Mouse (Mus musculus) cortical plate, adult 2 months (tissue): Measurements from ENCODE around the gene Foxo6. TPM values are rescaled to one million over a fixed set of nuclear protein-coding genes. Genes with fewer than 3 reads are reported as not detected.

ENCODE experiments used
- H3K27ac ChIP-seq: fragments of 200-500 bp; 2 replicates; pipeline ENCODE4 v1.5.1; 2012; ENCODE audit warnings: low read length, control low read depth, inconsistent platforms; ENCODE audit not compliant: insufficient read depth
- H3K4me1 ChIP-seq: fragments of 200-500 bp; 2 replicates; pipeline ENCODE4 v1.6.1; 2011; ENCODE audit warnings: low read length; ENCODE audit not compliant: control insufficient read depth, insufficient read depth
- H3K4me3 ChIP-seq: fragments of 200-500 bp; 2 replicates; pipeline ENCODE4 v1.5.1; 2011; ENCODE audit warnings: mild to moderate bottlenecking, low read length, control low read depth; ENCODE audit not compliant: insufficient read depth
- CTCF ChIP-seq: fragments of 200-500 bp; IDR thresholded peaks from 2 replicates; pipeline ENCODE4 v1.5.1; 2011; ENCODE audit warnings: mild to moderate bottlenecking, control low read depth, low read length; ENCODE audit not compliant: insufficient read depth; ENCODE audit errors: extremely low read depth
- POLR2A ChIP-seq: fragments of 200-500 bp; IDR thresholded peaks from 2 replicates; pipeline ENCODE4 v1.6.1; 2011; ENCODE audit warnings: mild to moderate bottlenecking, low read length, control low read depth; ENCODE audit not compliant: insufficient read depth; ENCODE audit errors: extremely low read depth
- polyA plus RNA-seq: library from polyadenylated mRNA; depleted of rRNA; stranded (reverse); fragments of >200 nt; gene quantifications from 2 replicates; pipeline ENCODE4 v1.2.3, GENCODE M21; 2012; rRNA removed

Gene Foxo6
- 8.5 and 9.5 TPM in 2 replicates for polyA plus RNA-seq

GRCm38 (mm10) chr4:120287290-120288111 is at the start of gene Foxo6:
Gene Foxo6, minus strand, starts transcription at chr4:120287349.
- peak within 1 kb of the TSS; percentile 81 for H3K4me3 ChIP-seq
- TF ChIP-seq CTCF (peak; percentile 41), POLR2A (no peak)
- peak within 1 kb of the TSS; percentile 17; the same call in 1 of the 2 replicates for H3K27ac ChIP-seq
- peaks cover 4% of the 10 kb centered on the region for H3K4me1 ChIP-seq

GRCm38 (mm10) chr4:120334316-120334715 is 47.2 kb upstream of the Foxo6 start:
- Histone ChIP-seq H3K4me1 (no peaks in the 10 kb centered on the region), H3K4me3 (no peak overlapping the region), H3K27ac (no peak overlapping the region)
- TF ChIP-seq CTCF (no peak), POLR2A (no peak)

GRCm38 (mm10) chr4:120332934-120333421 is 45.8 kb upstream of the Foxo6 start:
- TF ChIP-seq CTCF (no peak), POLR2A (no peak)
- Histone ChIP-seq H3K4me1 (no peaks in the 10 kb centered on the region), H3K27ac (no peak overlapping the region), H3K4me3 (no peak overlapping the region)

- Histone ChIP-seq H3K4me1 (no peaks in the 10 kb centered on the region), H3K4me3 (no peak overlapping the region), H3K27ac (no peak overlapping the region)
- TF ChIP-seq CTCF: no peak
- TF ChIP-seq POLR2A: no peak
These were observed 45.3 kb upstream of the Foxo6 start for GRCm38 (mm10) chr4:120332405-120332933.

GRCm38 (mm10) chr4:120331992-120332391 is 44.8 kb upstream of the Foxo6 start:
- Histone ChIP-seq H3K4me3 (no peak overlapping the region), H3K4me1 (no peaks in the 10 kb centered on the region), H3K27ac (no peak overlapping the region)
- TF ChIP-seq CTCF (no peak), POLR2A (no peak)

- Histone ChIP-seq H3K4me1 (no peaks in the 10 kb centered on the region), H3K27ac (no peak overlapping the region), H3K4me3 (no peak overlapping the region)
- TF ChIP-seq CTCF (no peak), POLR2A (no peak)
These were observed 44.4 kb upstream of the Foxo6 start for GRCm38 (mm10) chr4:120331541-120331940.

GRCm38 (mm10) chr4:120325748-120326147 is 38.6 kb upstream of the Foxo6 start:
- Histone ChIP-seq H3K27ac (no peak overlapping the region), H3K4me1 (no peaks in the 10 kb centered on the region), H3K4me3 (no peak overlapping the region)
- TF ChIP-seq POLR2A (no peak), CTCF (no peak)

GRCm38 (mm10) chr4:120325051-120325450 is 37.9 kb upstream of the Foxo6 start:
- no peaks in the 10 kb centered on the region for H3K4me1 ChIP-seq
- no peak for TF ChIP-seq POLR2A
- no peak for TF ChIP-seq CTCF
- H3K27ac ChIP-seq: no peak overlapping the region
- H3K4me3 ChIP-seq: no peak overlapping the region

GRCm38 (mm10) chr4:120323858-120324257 is 36.7 kb upstream of the Foxo6 start:
- H3K4me1 ChIP-seq: no peaks in the 10 kb centered on the region
- H3K4me3 ChIP-seq: no peak overlapping the region
- H3K27ac ChIP-seq: no peak overlapping the region
- no peak for TF ChIP-seq POLR2A
- TF ChIP-seq CTCF: no peak

- Histone ChIP-seq H3K27ac (no peak overlapping the region), H3K4me3 (no peak overlapping the region)
- TF ChIP-seq CTCF (peak; percentile 68), POLR2A (no peak)
These were observed 36.0 kb upstream of the Foxo6 start for GRCm38 (mm10) chr4:120323198-120323597.

More at GRCm38 (mm10) chr4:120323198-120323597, 36.0 kb upstream of the Foxo6 start:
- H3K4me1 ChIP-seq: no peaks in the 10 kb centered on the region
